Mouse (Mus musculus): ENCODE data around the gene Crb1. TPM values are rescaled to one million over a fixed set of nuclear protein-coding genes. Genes with fewer than 3 reads are reported as not detected.
"Not testable (repeated sequence)": the region's sequence is repeated elsewhere in the genome, so short reads cannot be mapped to it uniquely, and the experiment has no call there.

Gene Crb1
- polyA plus RNA-seq (2012; ENCODE audit: insufficient read depth, insufficient read length, missing spikeins) = not detected in 2 replicates

- no peak within 1 kb of the TSS for H3K4me3 ChIP-seq (ENCODE audit: insufficient read depth, low read length)
- H3K4me1 ChIP-seq (ENCODE audit: control insufficient read depth, insufficient read depth, low read length) = no peaks in the 10 kb centered on the region
- TF ChIP-seq CTCF (IDR thresholded peaks at IDR 0.05; ENCODE audit: low read depth, low read length) (no peak), POLR2A (IDR thresholded peaks at IDR 0.05; ENCODE audit: borderline replicate concordance, low read depth, low read length) (no peak)
- H3K27ac ChIP-seq (ENCODE audit: insufficient read depth, low read depth, low read length) = no peak within 1 kb of the TSS
Observed at GRCm38 (mm10) chr1:139376638-139377286, at the start of gene Crb1. TSS of gene Crb1 (minus strand) at chr1:139377100.

GRCm38 (mm10) chr1:139425006-139425405 lies 48.1 kb upstream of the Crb1 start:
- Histone ChIP-seq H3K27ac (ENCODE audit: insufficient read depth, low read depth, low read length) (no peak overlapping the region), H3K4me3 (ENCODE audit: insufficient read depth, low read length) (no peak overlapping the region), H3K4me1 (ENCODE audit: control insufficient read depth, insufficient read depth, low read length) (peaks cover 11% of the 10 kb centered on the region)
- no peak for TF ChIP-seq POLR2A (IDR thresholded peaks at IDR 0.05; ENCODE audit: borderline replicate concordance, low read depth, low read length)
- TF ChIP-seq CTCF (IDR thresholded peaks at IDR 0.05; ENCODE audit: low read depth, low read length) = no peak

- TF ChIP-seq POLR2A (IDR thresholded peaks at IDR 0.05; ENCODE audit: borderline replicate concordance, low read depth, low read length) = no peak
- TF ChIP-seq CTCF (IDR thresholded peaks at IDR 0.05; ENCODE audit: low read depth, low read length) = no peak
- Histone ChIP-seq H3K27ac (ENCODE audit: insufficient read depth, low read depth, low read length) (no peak overlapping the region), H3K4me3 (ENCODE audit: insufficient read depth, low read length) (no peak overlapping the region), H3K4me1 (ENCODE audit: control insufficient read depth, insufficient read depth, low read length) (peaks cover 11% of the 10 kb centered on the region)
Observed at GRCm38 (mm10) chr1:139423931-139424330, 47.0 kb upstream of the Crb1 start.

DNA sequence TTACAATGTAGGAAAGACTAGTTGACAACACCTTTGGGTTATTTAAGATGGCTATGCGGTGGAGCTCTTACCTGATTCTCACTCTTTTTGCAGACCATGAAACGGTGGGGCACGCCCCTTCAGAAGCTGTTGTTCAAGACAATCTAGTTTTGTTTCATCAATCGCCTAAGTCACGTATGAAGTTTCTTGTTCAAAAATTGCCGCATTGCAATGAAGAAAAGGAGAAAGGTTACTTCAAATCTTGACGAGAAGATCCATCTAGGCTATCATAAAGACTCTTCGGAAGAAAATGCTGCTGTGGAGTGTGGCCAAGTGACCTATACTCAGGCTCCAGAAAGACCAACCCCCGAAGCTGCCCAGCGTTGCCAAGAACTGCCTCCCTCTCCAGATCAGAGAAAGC lies 46.0 kb upstream of the Crb1 start:
- peak overlapping the region; percentile 89 for H3K4me3 ChIP-seq (ENCODE audit: insufficient read depth, low read length)
- no peak overlapping the region for H3K27ac ChIP-seq (ENCODE audit: insufficient read depth, low read depth, low read length)
- peaks cover 11% of the 10 kb centered on the region for H3K4me1 ChIP-seq (ENCODE audit: control insufficient read depth, insufficient read depth, low read length)
- TF ChIP-seq POLR2A (IDR thresholded peaks at IDR 0.05; ENCODE audit: borderline replicate concordance, low read depth, low read length) (no peak), CTCF (IDR thresholded peaks at IDR 0.05; ENCODE audit: low read depth, low read length) (no peak)

DNA sequence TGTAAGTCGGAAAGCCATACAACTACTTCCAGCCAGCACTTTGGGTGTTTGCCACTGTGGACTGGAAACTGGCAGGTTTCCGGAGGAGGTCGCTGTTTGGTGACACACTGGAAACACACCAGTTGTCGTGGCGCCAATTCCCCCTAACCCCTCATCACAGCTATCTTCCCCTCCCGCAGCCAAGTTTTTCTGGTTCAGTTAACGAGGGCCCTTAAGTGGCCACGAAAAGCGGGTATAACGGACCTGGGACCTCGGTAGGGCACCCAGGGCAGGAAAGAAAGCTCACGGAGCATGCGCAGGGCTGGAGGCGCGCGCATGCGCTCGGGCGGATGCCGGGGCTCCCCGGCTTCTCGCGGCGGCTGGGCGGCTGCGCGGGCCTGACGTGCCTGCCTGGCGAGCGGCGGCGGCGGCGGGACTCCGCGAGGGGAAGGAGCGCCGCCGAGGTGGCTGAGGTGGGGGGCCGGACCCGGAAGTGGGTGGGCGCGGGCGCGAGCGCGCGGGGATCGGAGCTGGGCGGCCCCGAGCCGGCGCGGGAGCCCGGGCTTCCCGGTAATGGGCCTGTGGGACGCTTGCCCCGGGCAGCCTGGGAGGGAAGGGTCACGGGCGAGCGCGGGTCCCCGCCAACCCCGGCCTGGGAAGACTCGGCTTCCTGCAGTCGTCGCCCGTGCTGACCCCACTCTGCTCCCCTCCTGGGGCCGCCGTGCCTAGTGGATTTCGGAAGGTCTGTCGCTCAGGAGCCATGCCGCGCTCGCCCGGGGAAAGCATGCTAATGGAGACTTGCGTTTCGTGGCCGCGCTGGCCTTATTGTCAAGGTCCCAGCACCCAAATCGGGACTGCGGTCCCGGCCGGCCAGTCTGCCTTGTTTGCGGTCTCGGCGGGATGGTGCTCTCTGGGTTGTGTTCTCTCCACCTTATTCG lies 45.2 kb upstream of the Crb1 start, which contains the start of gene Zbtb41:
Gene Zbtb41, plus strand, starts transcription at position 414 of the 917 bp plus-strand sequence.
- Histone ChIP-seq H3K27ac (ENCODE audit: insufficient read depth, low read depth, low read length) (peak within 1 kb of the TSS; percentile 60), H3K4me1 (ENCODE audit: control insufficient read depth, insufficient read depth, low read length) (peaks cover 11% of the 10 kb centered on the region), H3K4me3 (ENCODE audit: insufficient read depth, low read length) (peak within 1 kb of the TSS; percentile 89)
- TF ChIP-seq CTCF (IDR thresholded peaks at IDR 0.05; ENCODE audit: low read depth, low read length) (peak; percentile 55), POLR2A (IDR thresholded peaks at IDR 0.05; ENCODE audit: borderline replicate concordance, low read depth, low read length) (0 out of 2 replicates have a peak, but pooled peaks have one; percentile 36)

DNA sequence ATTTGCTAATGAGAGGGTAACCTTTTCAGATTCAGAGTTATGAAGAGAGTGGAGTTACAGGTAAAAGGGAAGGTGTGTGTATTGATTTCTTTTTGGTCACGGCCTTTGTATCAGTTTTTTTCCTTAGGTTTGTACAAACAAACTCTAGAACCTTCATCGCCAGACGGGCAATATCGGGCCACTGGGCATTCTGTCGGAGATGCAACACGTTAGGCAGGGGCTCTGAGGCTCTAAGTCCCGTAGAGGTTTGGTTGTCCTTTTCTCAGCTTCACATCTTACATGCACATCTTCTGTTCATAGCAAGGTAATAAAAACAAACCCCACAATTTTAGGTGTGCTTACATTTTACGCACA lies 44.6 kb upstream of the Crb1 start:
- peaks cover 11% of the 10 kb centered on the region for H3K4me1 ChIP-seq (ENCODE audit: control insufficient read depth, insufficient read depth, low read length)
- peak overlapping the region; percentile 89 for H3K4me3 ChIP-seq (ENCODE audit: insufficient read depth, low read length)
- no peak for TF ChIP-seq CTCF (IDR thresholded peaks at IDR 0.05; ENCODE audit: low read depth, low read length)
- no peak for TF ChIP-seq POLR2A (IDR thresholded peaks at IDR 0.05; ENCODE audit: borderline replicate concordance, low read depth, low read length)
- H3K27ac ChIP-seq (ENCODE audit: insufficient read depth, low read depth, low read length) = no peak overlapping the region

DNA sequence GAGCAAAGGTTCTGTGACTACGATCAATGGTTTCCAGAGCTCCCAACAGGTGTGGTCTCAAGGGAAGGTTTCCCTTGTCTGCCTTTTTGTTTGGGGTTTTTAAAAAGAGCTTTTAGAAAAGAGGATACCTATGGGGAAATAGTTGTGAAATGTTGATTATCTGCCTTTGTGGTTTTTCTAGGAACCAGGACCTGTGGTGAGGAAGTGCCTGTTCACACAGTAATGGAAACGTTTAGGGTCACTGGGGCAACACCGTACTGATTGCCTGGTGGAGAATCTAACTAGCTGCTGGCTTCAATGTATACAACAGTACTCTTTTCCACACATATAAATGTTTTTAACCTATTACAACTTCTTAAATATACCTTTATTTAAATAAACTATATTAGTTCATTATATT lies 36.6 kb upstream of the Crb1 start:
- Histone ChIP-seq H3K4me1 (ENCODE audit: control insufficient read depth, insufficient read depth, low read length) (no peaks in the 10 kb centered on the region), H3K4me3 (ENCODE audit: insufficient read depth, low read length) (no peak overlapping the region), H3K27ac (ENCODE audit: insufficient read depth, low read depth, low read length) (no peak overlapping the region)
- TF ChIP-seq POLR2A (IDR thresholded peaks at IDR 0.05; ENCODE audit: borderline replicate concordance, low read depth, low read length) (no peak), CTCF (IDR thresholded peaks at IDR 0.05; ENCODE audit: low read depth, low read length) (no peak)

DNA sequence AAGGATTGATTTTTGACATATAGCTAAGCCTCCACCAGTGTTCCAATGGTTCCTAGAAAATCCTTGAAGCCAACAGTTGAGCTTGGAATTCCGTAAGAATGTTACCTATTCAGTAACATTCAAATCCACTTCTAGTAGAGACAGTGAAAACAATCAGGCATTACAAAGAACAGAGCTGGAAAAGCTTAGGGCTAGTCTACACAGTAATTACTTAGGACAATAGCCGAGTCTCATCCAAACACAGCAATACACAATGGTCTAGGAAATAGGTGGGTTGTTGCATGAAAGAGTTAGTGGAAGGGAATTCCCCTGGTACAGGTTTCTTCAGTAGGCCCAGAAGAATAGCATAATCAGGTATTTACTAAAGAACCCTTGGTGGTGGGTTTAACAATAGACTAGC lies 35.5 kb upstream of the Crb1 start:
- H3K4me3 ChIP-seq (ENCODE audit: insufficient read depth, low read length); H3K4me1 ChIP-seq (ENCODE audit: control insufficient read depth, insufficient read depth, low read length); H3K27ac ChIP-seq (ENCODE audit: insufficient read depth, low read depth, low read length): not testable (repeated sequence)

- Histone ChIP-seq H3K4me1 (ENCODE audit: control insufficient read depth, insufficient read depth, low read length) (no peaks in the 10 kb centered on the region), H3K27ac (ENCODE audit: insufficient read depth, low read depth, low read length) (no peak overlapping the region), H3K4me3 (ENCODE audit: insufficient read depth, low read length) (no peak overlapping the region)
- TF ChIP-seq CTCF (IDR thresholded peaks at IDR 0.05; ENCODE audit: low read depth, low read length) = no peak
- TF ChIP-seq POLR2A (IDR thresholded peaks at IDR 0.05; ENCODE audit: borderline replicate concordance, low read depth, low read length) = no peak
Observed at GRCm38 (mm10) chr1:139407701-139408100, 30.8 kb upstream of the Crb1 start.

GRCm38 (mm10) chr1:139405766-139406165 lies 28.9 kb upstream of the Crb1 start:
- Histone ChIP-seq H3K4me1 (ENCODE audit: control insufficient read depth, insufficient read depth, low read length) (no peaks in the 10 kb centered on the region), H3K27ac (ENCODE audit: insufficient read depth, low read depth, low read length) (no peak overlapping the region), H3K4me3 (ENCODE audit: insufficient read depth, low read length) (no peak overlapping the region)
- no peak for TF ChIP-seq POLR2A (IDR thresholded peaks at IDR 0.05; ENCODE audit: borderline replicate concordance, low read depth, low read length)
- no peak for TF ChIP-seq CTCF (IDR thresholded peaks at IDR 0.05; ENCODE audit: low read depth, low read length)

All from bone marrow macrophage, adult 2 months (primary cell).